Mouse (Mus musculus) CH12.LX (cell line): ENCODE measurements around the gene Fgfr2. TPM values are rescaled to one million over a fixed set of nuclear protein-coding genes. Genes with fewer than 3 reads are reported as not detected.

Source experiments
- DNase-seq: peaks from one replicate; pipeline ENCODE4 v3.0.0-alpha.2; 2013; ENCODE audit errors: extremely low read depth
- H3K27ac ChIP-seq: 2 replicates; pipeline ENCODE4 v1.5.1; 2012; ENCODE audit warnings: low read depth, mild to moderate bottlenecking, control low read depth, moderate library complexity; ENCODE audit not compliant: insufficient read depth
- H3K27me3 ChIP-seq: replicated peaks from 2 replicates; pipeline ENCODE3; 2012; ENCODE audit warnings: inconsistent platforms
- H3K36me3 ChIP-seq, 2 experiments: replicated peaks in 1 of 2; 2 replicates each; pipeline versions ENCODE3 to v1.6.1; 2012; ENCODE audit warnings: inconsistent platforms in 1 of 2, low read length in 1 of 2, mild to moderate bottlenecking in 1 of 2, mixed read lengths in 1 of 2, moderate library complexity in 1 of 2; ENCODE audit not compliant: control insufficient read depth in 1 of 2, insufficient read depth in 1 of 2
- H3K4me1 ChIP-seq, 2 experiments: 2 replicates each; pipeline ENCODE4 v1.6.1; 2012; ENCODE audit warnings: inconsistent platforms in 1 of 2, moderate library complexity in 1 of 2; ENCODE audit not compliant: insufficient read depth in 2 of 2, control insufficient read depth in 1 of 2
- H3K4me2 ChIP-seq: 2 replicates; pipeline ENCODE4 v1.6.1; 2012; ENCODE audit warnings: low read depth, mild to moderate bottlenecking, control low read depth; ENCODE audit not compliant: poor library complexity, insufficient read depth, severe bottlenecking
- H3K4me3 ChIP-seq, 3 experiments: fragments of 150-350 bp in 1 of 3; sonication (generic) in 1 of 3; replicated peaks in 1 of 3; 2 replicates each; pipeline versions ENCODE3 to v1.5.1; 2011 to 2012; ENCODE audit warnings: low read depth in 2 of 3, low read length in 2 of 3, mild to moderate bottlenecking in 2 of 3, moderate library complexity in 2 of 3, control low read depth in 1 of 3, improper control_type of control experiment in 1 of 3, inconsistent platforms in 1 of 3, mixed read lengths in 1 of 3; ENCODE audit not compliant: poor library complexity in 1 of 3
- H3K79me2 ChIP-seq: replicated peaks from 2 replicates; pipeline ENCODE4 v1.6.1; 2012; ENCODE audit warnings: mild to moderate bottlenecking, moderate library complexity; ENCODE audit not compliant: control insufficient read depth, poor library complexity, insufficient read depth, severe bottlenecking; ENCODE audit errors: extremely low read depth
- H3K9ac ChIP-seq: 2 replicates; pipeline ENCODE4 v1.6.1; 2012; ENCODE audit warnings: low read depth, mild to moderate bottlenecking, control low read depth, moderate library complexity; ENCODE audit not compliant: insufficient read depth
- H3K9me3 ChIP-seq: replicated peaks from 2 replicates; pipeline ENCODE3; 2012; ENCODE audit warnings: low read length, inconsistent platforms, mixed read lengths
- CHD2 ChIP-seq: IDR thresholded peaks from 2 replicates; pipeline ENCODE4 v1.6.1; 2011; ENCODE audit warnings: low read length, improper control_type of control experiment
- E2F4 ChIP-seq: IDR thresholded peaks from 2 replicates; pipeline ENCODE4 v1.6.1; 2011; ENCODE audit warnings: low read depth, low read length, improper control_type of control experiment; ENCODE audit not compliant: insufficient replicate concordance
- ELF1 ChIP-seq: IDR thresholded peaks from 2 replicates; pipeline ENCODE4 v1.6.1; 2014; ENCODE audit warnings: low read depth, mild to moderate bottlenecking, inconsistent platforms, low read length, improper control_type of control experiment
- EP300 ChIP-seq: IDR thresholded peaks from 2 replicates; pipeline ENCODE4 v1.6.1; 2011; ENCODE audit warnings: low read length, improper control_type of control experiment
- ETS1 ChIP-seq: conservative IDR thresholded peaks from 2 replicates; pipeline ENCODE4 v1.6.1; 2012; ENCODE audit warnings: low read depth, mild to moderate bottlenecking, inconsistent platforms, low read length, improper control_type of control experiment, moderate library complexity
- GABPA ChIP-seq: IDR thresholded peaks from 2 replicates; pipeline ENCODE4 v1.6.1; 2012; ENCODE audit warnings: low read depth, low read length, improper control_type of control experiment, inconsistent platforms; ENCODE audit not compliant: insufficient replicate concordance
- HCFC1 ChIP-seq: IDR thresholded peaks from 2 replicates; pipeline ENCODE4 v1.6.1; 2012; ENCODE audit warnings: low read depth, mild to moderate bottlenecking, inconsistent platforms, low read length, improper control_type of control experiment
- IRF4 ChIP-seq: IDR thresholded peaks from 2 replicates; pipeline ENCODE4 v1.6.1; 2014; ENCODE audit warnings: low read depth, mild to moderate bottlenecking, inconsistent platforms, low read length, improper control_type of control experiment
- JUN ChIP-seq: IDR thresholded peaks from 2 replicates; pipeline ENCODE4 v1.6.1; 2011; ENCODE audit warnings: low read depth, mild to moderate bottlenecking, low read length, improper control_type of control experiment, moderate library complexity; ENCODE audit not compliant: insufficient read depth
- KAT2A ChIP-seq: IDR thresholded peaks from 2 replicates; pipeline ENCODE4 v1.6.1; 2012; ENCODE audit warnings: low read length, improper control_type of control experiment, inconsistent platforms; ENCODE audit not compliant: insufficient replicate concordance
- MAFK ChIP-seq: IDR thresholded peaks from 2 replicates; pipeline ENCODE4 v1.6.1; 2011; ENCODE audit warnings: low read length, improper control_type of control experiment; ENCODE audit not compliant: insufficient replicate concordance
- MAZ ChIP-seq: IDR thresholded peaks from 2 replicates; pipeline ENCODE4 v1.6.1; 2012; ENCODE audit warnings: low read depth, mild to moderate bottlenecking, inconsistent platforms, low read length, improper control_type of control experiment, moderate library complexity
- NELFE ChIP-seq: IDR thresholded peaks from 2 replicates; pipeline ENCODE4 v1.6.1; 2011; ENCODE audit warnings: low read depth, low read length, improper control_type of control experiment
- NRF1 ChIP-seq: IDR thresholded peaks from 2 replicates; pipeline ENCODE4 v1.6.1; 2014; ENCODE audit warnings: low read depth, mild to moderate bottlenecking, inconsistent platforms, low read length, improper control_type of control experiment, moderate library complexity
- POLR2AphosphoS2 ChIP-seq: IDR thresholded peaks from 2 replicates; pipeline ENCODE4 v1.6.1; 2011; ENCODE audit warnings: low read depth, low read length, improper control_type of control experiment
- RAD21 ChIP-seq: IDR thresholded peaks from 2 replicates; pipeline ENCODE4 v1.6.1; 2011; ENCODE audit warnings: low read depth, mild to moderate bottlenecking, low read length, improper control_type of control experiment, moderate library complexity
- SIN3A ChIP-seq: IDR thresholded peaks from 2 replicates; pipeline ENCODE4 v1.6.1; 2012; ENCODE audit warnings: low read length, improper control_type of control experiment, inconsistent platforms
- USF2 ChIP-seq: conservative IDR thresholded peaks from 2 replicates; pipeline ENCODE4 v1.6.1; 2011; ENCODE audit warnings: low read depth, low read length, improper control_type of control experiment
- ZC3H11A ChIP-seq: IDR thresholded peaks from 2 replicates; pipeline ENCODE4 v1.6.1; 2012; ENCODE audit warnings: low read depth, mild to moderate bottlenecking, inconsistent platforms, low read length, improper control_type of control experiment
- dilution Hi-C: fragments of 300-500 bp; cut with MboI; formaldehyde crosslinking; loops from 2 replicates; pipeline ENCODE4 v1.14.3; 2020; ENCODE audit warnings: low sequenced_read_pairs; ENCODE audit not compliant: extremely low pct_unique_long_range_greater_than_20kb, extremely low pct_ligation_motif_present
- in situ Hi-C: fragments of 300-500 bp; cut with MboI; formaldehyde crosslinking; loops from 3 replicates; pipeline ENCODE4 v1.14.3; 2019; ENCODE audit warnings: low sequenced_read_pairs, low pct_ligation_motif_present, low pct_unique_long_range_greater_than_20kb, mixed read lengths
- polyA plus RNA-seq: library from polyadenylated mRNA; unstranded; fragments of >175 nt; gene quantifications from 2 replicates; pipeline ENCODE4 v1.2.1, GENCODE M21; 2012; ENCODE audit warnings: low read depth; ENCODE audit not compliant: insufficient read length
- total RNA-seq, 2 experiments: library from RNA; depleted of rRNA; stranded (reverse); fragments of 300-350 nt in 1 of 2; fragments of >200 nt in 1 of 2; gene quantifications; 2 replicates each; pipeline ENCODE4 v1.2.3; 2012 to 2014

Gene Fgfr2
- total and polyA plus RNA-seq, 3 experiments = not detected

- dilution Hi-C loops (no loop called here), in situ Hi-C loops (no loop called here)
These were observed 1900.1 kb downstream of the Fgfr2 start for GRCm38 (mm10) chr7:131223086-131223485.

GRCm38 (mm10) chr7:131187996-131188395, 1935.2 kb downstream of the Fgfr2 start:
- dilution Hi-C loops = no loop called here
- no peaks in the 10 kb centered on the region for H3K4me1 ChIP-seq
- peaks cover 68% of the 10 kb centered on the region for H3K27me3 ChIP-seq
- H3K27ac ChIP-seq = no peak overlapping the region
- no peaks in the 10 kb centered on the region for H3K36me3 ChIP-seq
- no peaks in the 10 kb centered on the region for H3K9me3 ChIP-seq
- no peaks in the 10 kb centered on the region for H3K79me2 ChIP-seq
- in situ Hi-C loops = no loop called here
- no peak overlapping the region for H3K4me2 ChIP-seq
- H3K9ac ChIP-seq = no peak overlapping the region
- no peak for TF ChIP-seq ZC3H11A
- TF ChIP-seq ELF1 = no peak
- no peak for TF ChIP-seq JUN
- no peak for TF ChIP-seq EP300
- no peak for TF ChIP-seq SIN3A
- no peak for TF ChIP-seq NRF1
- no peak for TF ChIP-seq ETS1
- TF ChIP-seq MAZ = no peak
- TF ChIP-seq NELFE = no peak
- no peak for TF ChIP-seq IRF4
- TF ChIP-seq KAT2A = no peak
- TF ChIP-seq, all 38 proteins: peak for 0
- no peak for DNase-seq
- no peak overlapping the region for H3K4me3 ChIP-seq

More at GRCm38 (mm10) chr7:131223086-131223485, 1900.1 kb downstream of the Fgfr2 start:
- Histone ChIP-seq H3K4me3 (no peak overlapping the region), H3K36me3 (no peaks in the 10 kb centered on the region), H3K27me3 (peaks cover 81% of the 10 kb centered on the region), H3K79me2 (no peaks in the 10 kb centered on the region), H3K27ac (no peak overlapping the region), H3K4me1 (no peaks in the 10 kb centered on the region), H3K9ac (no peak overlapping the region), H3K9me3 (no peaks in the 10 kb centered on the region), H3K4me2 (no peak overlapping the region)
- TF ChIP-seq GABPA (no peak), KAT2A (no peak), HCFC1 (no peak), USF2 (no peak), E2F4 (no peak), JUN (no peak), CHD2 (no peak), RAD21 (no peak), POLR2AphosphoS2 (no peak), ETS1 (no peak), MAFK (no peak), NRF1 (no peak), ZC3H11A (no peak)
- DNase-seq = no peak
